Mouse (Mus musculus) ovary, postnatal 10 days (tissue): Measurements from ENCODE around the gene Clybl.

Experiments used
- DNase-seq: peaks from one replicate; pipeline ENCODE4 v3.0.0; 2022; ENCODE audit warnings: low spot score

Gene Clybl

GRCm38 (mm10) chr14:122432558-122432957 is 251.1 kb downstream of the Clybl start:
- no peak for DNase-seq

GRCm38 (mm10) chr14:122434039-122434438 is 252.5 kb downstream of the Clybl start:
- no peak for DNase-seq

- no peak for DNase-seq
These were observed 255.3 kb downstream of the Clybl start for GRCm38 (mm10) chr14:122436850-122437249.

- DNase-seq: no peak
These were observed 268.3 kb downstream of the Clybl start for GRCm38 (mm10) chr14:122449601-122450495.

- DNase-seq: no peak
These were observed 269.2 kb downstream of the Clybl start, which contains the start of gene Gm5089 for GRCm38 (mm10) chr14:122450496-122451382. Gm5089 (minus strand) TSS chr14:122451115.

- DNase-seq: no peak
These were observed 270.1 kb downstream of the Clybl start for GRCm38 (mm10) chr14:122451551-122452145.
